Mouse (Mus musculus) inflammation-experienced regulatory T-cells, adult 6 months (primary cell): Measurements from ENCODE around the gene Tpsb2. TPM values are rescaled to one million over a fixed set of nuclear protein-coding genes. Genes with fewer than 3 reads are reported as not detected.

Experiments used
- ATAC-seq: one replicate; pipeline ENCODE4 v1.8.0; 2017
- polyA plus RNA-seq, 3 experiments: library from polyadenylated mRNA; unstranded; fragments of 100-300 nt; shearing (Covaris generic); gene quantifications; one replicate each; pipeline ENCODE4 v1.2.1; 2017

The Tpsb2 gene
- not detected for polyA plus RNA-seq

GRCm38 (mm10) chr17:25366005-25366404 is at the start of gene Tpsb2:
TSS of gene Tpsb2 (plus strand) at chr17:25366305.
- no peak for ATAC-seq

- ATAC-seq = no peak
Observed at GRCm38 (mm10) chr17:25318354-25318753, 47.8 kb upstream of the Tpsb2 start, which contains the start of gene Prss29. TSS of gene Prss29 (plus strand) at chr17:25318654.

- ATAC-seq = no peak
Observed at GRCm38 (mm10) chr17:25320819-25321218, 45.3 kb upstream of the Tpsb2 start.

GRCm38 (mm10) chr17:25322930-25323329 is 43.2 kb upstream of the Tpsb2 start:
- ATAC-seq = no peak

- no peak for ATAC-seq
Observed at GRCm38 (mm10) chr17:25332321-25332720, 33.8 kb upstream of the Tpsb2 start.

- ATAC-seq = no peak
Observed at GRCm38 (mm10) chr17:25333943-25334342, 32.2 kb upstream of the Tpsb2 start.

GRCm38 (mm10) chr17:25338218-25338617 is 27.9 kb upstream of the Tpsb2 start:
- ATAC-seq = no peak

GRCm38 (mm10) chr17:25340003-25340402 is 26.1 kb upstream of the Tpsb2 start:
- no peak for ATAC-seq

- ATAC-seq = no peak
Observed at GRCm38 (mm10) chr17:25341490-25341889, 24.6 kb upstream of the Tpsb2 start.

GRCm38 (mm10) chr17:25345462-25345861 is 20.6 kb upstream of the Tpsb2 start, which contains the start of gene Tpsab1:
TSS of gene Tpsab1 (minus strand) at chr17:25345562.
- no peak for ATAC-seq

GRCm38 (mm10) chr17:25361291-25361690 is 4.8 kb upstream of the Tpsb2 start:
- ATAC-seq = no peak

- ATAC-seq = no peak
Observed at GRCm38 (mm10) chr17:25363726-25364125, 2.4 kb upstream of the Tpsb2 start.

GRCm38 (mm10) chr17:25368973-25369372 is 2.9 kb downstream of the Tpsb2 start, which contains the start of gene Tpsg1:
TSS of gene Tpsg1 (plus strand) at chr17:25369273.
- no peak for ATAC-seq

- no peak for ATAC-seq
Observed at GRCm38 (mm10) chr17:25372491-25372890, 6.4 kb downstream of the Tpsb2 start.

GRCm38 (mm10) chr17:25374011-25374410 is 7.9 kb downstream of the Tpsb2 start:
- ATAC-seq = no peak

- no peak for ATAC-seq
Observed at GRCm38 (mm10) chr17:25394526-25394925, 28.4 kb downstream of the Tpsb2 start.

GRCm38 (mm10) chr17:25397804-25398519 is 31.9 kb downstream of the Tpsb2 start:
- ATAC-seq = no peak

GRCm38 (mm10) chr17:25398520-25398838 is 32.4 kb downstream of the Tpsb2 start:
- ATAC-seq = no peak

- ATAC-seq = no peak
Observed at GRCm38 (mm10) chr17:25400443-25400842, 34.3 kb downstream of the Tpsb2 start.

GRCm38 (mm10) chr17:25401491-25401890 is 35.4 kb downstream of the Tpsb2 start:
- no peak for ATAC-seq

- no peak for ATAC-seq
Observed at GRCm38 (mm10) chr17:25402224-25402623, 36.1 kb downstream of the Tpsb2 start.

- ATAC-seq = no peak
Observed at GRCm38 (mm10) chr17:25404190-25404589, 38.1 kb downstream of the Tpsb2 start.

- ATAC-seq = no peak
Observed at GRCm38 (mm10) chr17:25405224-25405895, 39.3 kb downstream of the Tpsb2 start.

GRCm38 (mm10) chr17:25406011-25406441 is 39.9 kb downstream of the Tpsb2 start:
- ATAC-seq = no peak
